Mouse (Mus musculus) ES-E14 (cell line): ENCODE results near the gene Serinc5. TPM values are rescaled to one million over a fixed set of nuclear protein-coding genes. Genes with fewer than 3 reads are reported as not detected.

Experiments used
- DNase-seq: peaks from one replicate; pipeline ENCODE4 v3.0.0-alpha.2; 2013; ENCODE audit warnings: low read depth, low spot score
- H3K27ac ChIP-seq: 2 replicates; pipeline ENCODE4 v1.5.1; 2012; ENCODE audit warnings: low read depth, mild to moderate bottlenecking, low read length, moderate library complexity, mixed read lengths; ENCODE audit not compliant: poor library complexity, insufficient read depth, severe bottlenecking
- H3K36me3 ChIP-seq: 2 replicates; pipeline ENCODE4 v1.6.1; 2012; ENCODE audit warnings: mild to moderate bottlenecking, low read length, moderate library complexity, mixed read lengths; ENCODE audit not compliant: control insufficient read depth, poor library complexity, insufficient read depth, severe bottlenecking
- H3K4me1 ChIP-seq, 2 experiments: fragments of 150-350 bp in 1 of 2; sonication (generic) in 1 of 2; 2 replicates each; pipeline ENCODE4 v1.6.1; 2012; ENCODE audit warnings: low read length in 2 of 2, mild to moderate bottlenecking in 1 of 2, mixed read lengths in 1 of 2; ENCODE audit not compliant: control insufficient read depth in 2 of 2, insufficient read depth in 2 of 2, poor library complexity in 1 of 2
- H3K4me3 ChIP-seq, 2 experiments: fragments of 150-350 bp in 1 of 2; sonication (generic) in 1 of 2; 2 replicates each; pipeline ENCODE4 v1.5.1; 2012; ENCODE audit warnings: low read length in 2 of 2, low read depth in 1 of 2, mild to moderate bottlenecking in 1 of 2, mixed read lengths in 1 of 2; ENCODE audit not compliant: insufficient read depth in 1 of 2, poor library complexity in 1 of 2, severe bottlenecking in 1 of 2
- H3K9ac ChIP-seq: 2 replicates; pipeline ENCODE4 v1.6.1; 2012; ENCODE audit warnings: low read depth, mild to moderate bottlenecking, low read length, mixed read lengths; ENCODE audit not compliant: poor library complexity, insufficient read depth, severe bottlenecking
- H3K9me3 ChIP-seq: fragments of 150-350 bp; sonication (generic); 2 replicates; pipeline ENCODE4 v1.6.1; 2012; ENCODE audit warnings: low read depth, mild to moderate bottlenecking, low read length; ENCODE audit not compliant: control insufficient read depth, insufficient read depth
- CHD2 ChIP-seq: IDR thresholded peaks from 2 replicates; pipeline ENCODE4 v1.6.1; 2014; ENCODE audit warnings: mild to moderate bottlenecking, low read depth, low read length, inconsistent platforms
- HCFC1 ChIP-seq: IDR thresholded peaks from 2 replicates; pipeline ENCODE4 v1.6.1; 2012; ENCODE audit warnings: low read length, inconsistent platforms, borderline replicate concordance; ENCODE audit not compliant: insufficient read depth
- MAFK ChIP-seq: IDR thresholded peaks from 2 replicates; pipeline ENCODE4 v1.6.1; 2014; ENCODE audit warnings: mild to moderate bottlenecking, low read depth, low read length, inconsistent platforms; ENCODE audit not compliant: insufficient read depth
- ZC3H11A ChIP-seq: IDR thresholded peaks from 2 replicates; pipeline ENCODE4 v1.6.1; 2012; ENCODE audit warnings: low read depth, mild to moderate bottlenecking, inconsistent platforms, low read length, borderline replicate concordance
- ZNF384 ChIP-seq: IDR thresholded peaks from 2 replicates; pipeline ENCODE4 v1.6.1; 2012; ENCODE audit warnings: low read depth, low read length, inconsistent platforms
- in situ Hi-C, 2 experiments: fragments of 600-800 bp; cut with MboI; formaldehyde crosslinking; loops; one replicate each; pipeline ENCODE4 v1.15.1; 2025; ENCODE audit warnings: low sequenced_read_pairs in 2 of 2, inconsistent platforms in 1 of 2; ENCODE audit not compliant: unreplicated experiment in 2 of 2
- total RNA-seq: library from RNA; depleted of rRNA; stranded (reverse); fragments of 300-350 nt; gene quantifications from 2 replicates; pipeline ENCODE4 v1.2.3, GENCODE M21; 2012

Gene Serinc5
- total RNA-seq, 1 experiment: 14.9 TPM

- Histone ChIP-seq H3K36me3 (no peaks in the 10 kb centered on the region), H3K4me1 (no peaks in the 10 kb centered on the region), H3K9ac (no peak overlapping the region), H3K4me3 (no peak overlapping the region), H3K27ac (no peak overlapping the region), H3K9me3 (no peaks in the 10 kb centered on the region)
- no peak for DNase-seq
- in situ Hi-C loops: loop anchor here (25.0 kb wide), 2 partner anchors 146 to 821 kb away; partner anchors contain the start of gene Spz1 (in 1 of the 2)
- TF ChIP-seq ZC3H11A (no peak), CHD2 (no peak), MAFK (no peak), HCFC1 (no peak), ZNF384 (no peak)
These were observed 122.8 kb downstream of the Serinc5 start for GRCm38 (mm10) chr13:92733741-92734140.

DNA sequence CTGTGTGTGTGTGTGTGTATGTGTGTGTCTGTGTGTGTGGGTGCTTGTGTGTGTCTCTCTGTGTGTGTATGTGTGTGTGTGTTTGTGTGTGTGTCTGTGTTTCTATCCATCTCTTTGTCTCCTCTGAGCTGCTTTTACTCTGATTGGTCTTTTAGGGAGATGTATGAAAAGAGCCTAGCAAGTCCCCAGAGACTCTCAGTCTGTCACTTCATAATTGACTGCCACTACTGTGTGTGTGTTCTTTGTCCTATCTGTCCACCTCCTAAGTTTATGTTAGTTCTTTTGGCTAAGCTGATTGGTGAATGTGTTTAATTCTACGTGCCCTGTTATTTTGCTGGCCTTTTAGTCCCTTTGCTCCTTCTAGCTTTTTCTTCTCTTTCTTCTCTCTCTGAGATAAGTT, 124.8 kb downstream of the Serinc5 start:
- TF ChIP-seq CHD2 (no peak), ZC3H11A (no peak)
- H3K9ac ChIP-seq: no peak overlapping the region
- H3K4me1 ChIP-seq: no peaks in the 10 kb centered on the region
- H3K9me3 ChIP-seq: no peaks in the 10 kb centered on the region
- in situ Hi-C loops: loop anchor here (25.0 kb wide), 2 partner anchors 148 to 823 kb away; partner anchors contain the start of gene Spz1 (in 1 of the 2)
- H3K4me3 ChIP-seq: no peak overlapping the region
- no peak for DNase-seq
- H3K36me3 ChIP-seq: no peaks in the 10 kb centered on the region
- no peak overlapping the region for H3K27ac ChIP-seq

DNA sequence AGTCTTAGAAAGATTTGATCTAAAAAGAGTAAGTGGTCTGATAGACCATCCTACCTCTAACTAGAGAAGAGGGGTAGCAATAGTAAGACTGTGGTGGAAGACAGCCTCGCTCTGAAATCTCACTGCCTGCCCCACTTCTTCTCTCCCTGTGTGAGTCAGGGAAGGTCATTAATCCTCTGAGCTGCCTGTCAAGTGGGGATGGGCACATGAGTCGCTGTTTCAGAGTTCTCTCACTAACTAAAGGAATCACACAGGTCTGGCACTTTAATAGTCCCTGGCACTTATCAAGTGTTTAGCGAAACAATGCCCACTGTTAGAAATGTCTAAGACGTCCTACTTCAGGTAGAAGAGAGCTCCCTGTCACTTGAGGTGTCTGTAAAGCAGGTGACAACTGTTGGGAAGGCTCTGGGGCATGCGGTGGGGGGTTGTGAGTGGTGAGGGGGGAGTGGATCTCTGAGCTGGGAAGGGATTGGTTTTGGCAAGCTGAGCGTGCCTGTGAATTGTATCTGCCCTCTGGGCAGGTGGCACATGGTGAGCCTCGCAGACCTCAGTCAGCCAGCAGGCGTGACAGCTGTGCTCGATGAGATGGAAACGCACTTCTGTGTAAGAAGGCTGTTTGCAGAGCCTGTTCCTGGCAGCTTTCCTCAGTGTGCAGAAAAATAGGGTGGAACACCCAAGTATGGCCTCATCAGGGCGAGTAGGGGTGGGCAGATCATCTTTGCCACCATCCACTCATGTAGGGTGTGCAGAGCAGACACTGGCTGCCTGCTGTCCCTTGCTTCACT, 125.8 kb downstream of the Serinc5 start:
- in situ Hi-C loops: loop anchor here (25.0 kb wide), 2 partner anchors 149 to 824 kb away; partner anchors contain the start of gene Spz1 (in 1 of the 2)
- no peaks in the 10 kb centered on the region for H3K4me1 ChIP-seq
- no peak overlapping the region for H3K9ac ChIP-seq
- TF ChIP-seq CHD2 (no peak), ZNF384 (no peak), MAFK (no peak), HCFC1 (no peak), ZC3H11A (no peak)
- no peak for DNase-seq
- no peak overlapping the region for H3K4me3 ChIP-seq
- H3K27ac ChIP-seq: no peak overlapping the region
- no peaks in the 10 kb centered on the region for H3K36me3 ChIP-seq
- H3K9me3 ChIP-seq: no peaks in the 10 kb centered on the region

GRCm38 (mm10) chr13:92738821-92739220, 127.9 kb downstream of the Serinc5 start:
- no peak for DNase-seq
- H3K9me3 ChIP-seq: no peaks in the 10 kb centered on the region
- in situ Hi-C loops: loop anchor here (25.0 kb wide), 2 partner anchors 152 to 827 kb away; partner anchors contain the start of gene Spz1 (in 1 of the 2)

More at GRCm38 (mm10) chr13:92738821-92739220, 127.9 kb downstream of the Serinc5 start:
- Histone ChIP-seq H3K4me1 (no peaks in the 10 kb centered on the region), H3K36me3 (no peaks in the 10 kb centered on the region), H3K27ac (no peak overlapping the region), H3K9ac (no peak overlapping the region), H3K4me3 (no peak overlapping the region)
- TF ChIP-seq ZC3H11A (no peak), MAFK (no peak), CHD2 (no peak), ZNF384 (no peak), HCFC1 (no peak)
